Mouse (Mus musculus) ZHBTc4 (cell line): Measurements from ENCODE around the gene Fdx1l.

Source experiments
- DNase-seq: peaks from one replicate; pipeline ENCODE4 v3.0.0-alpha.2; 2011; ENCODE audit warnings: low read depth, low spot score

The Fdx1l gene

GRCm38 (mm10) chr9:21028560-21029110, 44.8 kb downstream of the Fdx1l start:
- DNase-seq, result no peak

DNA sequence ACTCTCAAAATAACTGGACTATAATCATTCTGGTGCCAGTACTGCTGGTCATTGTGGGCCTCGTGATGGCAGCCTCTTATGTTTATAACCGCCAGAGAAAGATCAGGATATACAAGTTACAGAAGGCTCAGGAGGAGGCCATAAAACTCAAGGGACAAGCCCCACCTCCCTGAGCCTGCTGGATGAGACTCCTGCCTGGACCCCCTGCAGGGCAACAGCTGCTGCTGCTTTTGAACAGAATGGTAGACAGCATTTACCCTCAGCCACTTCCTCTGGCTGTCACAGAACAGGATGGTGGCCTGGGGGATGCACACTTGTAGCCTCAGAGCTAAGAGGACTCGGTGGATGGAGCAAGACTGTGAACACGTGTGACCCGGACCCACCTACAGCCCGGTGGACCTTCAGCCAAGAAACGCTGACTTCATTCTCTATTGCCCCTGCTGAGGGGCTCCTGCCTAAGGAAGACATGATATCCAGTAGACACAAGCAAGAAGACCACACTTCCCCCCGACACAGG, 45.6 kb downstream of the Fdx1l start:
- DNase-seq, result peak; percentile 78

DNA sequence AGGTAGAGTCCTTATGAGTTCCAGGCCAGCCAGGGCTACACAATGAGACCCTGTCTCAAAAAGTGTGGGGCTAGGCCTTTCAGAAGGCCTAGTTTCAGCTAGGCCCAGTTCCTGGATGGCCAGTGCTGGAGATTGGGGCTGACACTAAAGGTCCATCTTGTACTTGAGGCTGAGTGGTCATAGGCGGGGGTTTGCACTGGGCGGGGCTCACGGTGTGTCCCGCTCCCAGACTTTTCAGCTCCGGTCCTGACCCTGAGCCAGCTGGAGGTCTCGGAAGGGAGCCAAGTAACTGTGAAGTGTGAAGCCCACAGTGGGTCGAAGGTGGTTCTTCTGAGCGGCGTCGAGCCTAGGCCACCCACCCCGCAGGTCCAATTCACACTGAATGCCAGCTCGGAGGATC, 46.6 kb downstream of the Fdx1l start:
- no peak for DNase-seq

DNA sequence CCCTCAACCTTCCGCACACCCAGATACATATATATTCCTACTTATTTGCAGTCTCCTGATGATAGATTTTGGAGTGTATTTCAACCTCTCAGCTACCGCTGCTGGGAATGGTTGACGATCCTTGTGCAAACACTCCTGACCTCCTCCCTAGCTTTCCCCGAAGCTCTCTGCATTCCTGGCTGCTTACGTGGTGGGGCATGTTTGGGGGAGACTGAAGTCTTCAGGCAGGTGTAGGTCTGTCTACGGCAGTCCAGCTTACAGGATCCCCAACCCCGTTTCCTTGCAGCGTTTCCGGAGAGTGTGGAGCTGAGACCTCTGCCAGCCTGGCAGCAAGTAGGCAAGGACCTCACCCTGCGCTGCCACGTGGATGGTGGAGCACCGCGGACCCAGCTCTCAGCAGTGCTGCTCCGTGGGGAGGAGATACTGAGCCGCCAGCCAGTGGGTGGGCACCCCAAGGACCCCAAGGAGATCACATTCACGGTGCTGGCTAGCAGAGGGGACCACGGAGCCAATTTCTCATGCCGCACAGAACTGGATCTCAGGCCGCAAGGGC, 48.1 kb downstream of the Fdx1l start:
- no peak for DNase-seq

GRCm38 (mm10) chr9:21022726-21023125, 50.7 kb downstream of the Fdx1l start:
- no peak for DNase-seq

- DNase-seq, result peak; percentile 86
These were observed 51.1 kb downstream of the Fdx1l start for GRCm38 (mm10) chr9:21022288-21022687.

DNA sequence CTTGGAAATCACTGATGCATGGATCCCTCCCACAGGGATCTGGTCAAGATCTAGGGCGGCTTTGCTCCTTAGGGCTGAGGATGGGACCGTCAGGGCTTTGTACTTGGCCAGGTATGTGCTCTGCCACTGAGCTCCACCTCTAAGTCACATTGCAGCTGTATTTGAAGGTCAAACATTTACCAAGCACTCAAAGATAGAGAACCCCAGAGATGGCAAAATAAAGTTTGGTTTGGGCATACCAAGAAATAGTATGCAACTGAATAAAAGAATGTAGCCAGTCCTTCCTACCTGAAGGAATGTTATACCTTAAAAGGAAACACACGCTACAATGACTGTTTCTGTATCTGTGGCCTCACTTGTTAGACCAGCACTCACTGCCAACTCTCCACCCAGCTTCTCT, 52.1 kb downstream of the Fdx1l start:
- no peak for DNase-seq

- DNase-seq, result no peak
These were observed 54.8 kb downstream of the Fdx1l start for GRCm38 (mm10) chr9:21018600-21018999.
